Mouse (Mus musculus) kidney, embryonic 14.5 days (tissue): ENCODE results near the gene Khdrbs2. TPM values are rescaled to one million over a fixed set of nuclear protein-coding genes. Genes with fewer than 3 reads are reported as not detected.

Experiments used
- ATAC-seq: fragments of 200-750 bp; cut with Nextera tagmentation; 2 replicates; pipeline ENCODE4 v1.8.0; 2017; ENCODE audit warnings: moderate number of reproducible peaks, mild to moderate bottlenecking, moderate TSS enrichment, moderate library complexity; ENCODE audit not compliant: low FRiP score, low TSS enrichment
- H3K27ac ChIP-seq: fragments of 300-500 bp; sonication (generic); 2 replicates; pipeline ENCODE4 v1.5.1; 2014; ENCODE audit warnings: low read depth, mild to moderate bottlenecking, low read length, moderate library complexity, mixed read lengths
- H3K27me3 ChIP-seq: fragments of 300-500 bp; sonication (generic); 2 replicates; pipeline ENCODE4 v1.6.1; 2014; ENCODE audit warnings: mild to moderate bottlenecking, low read length; ENCODE audit not compliant: control insufficient read depth, insufficient read depth
- H3K36me3 ChIP-seq: fragments of 300-500 bp; sonication (generic); 2 replicates; pipeline ENCODE4 v1.6.1; 2014; ENCODE audit warnings: low read length, mixed read lengths; ENCODE audit not compliant: control insufficient read depth, insufficient read depth
- H3K4me1 ChIP-seq: fragments of 300-500 bp; sonication (generic); 2 replicates; pipeline ENCODE4 v1.6.1; 2014; ENCODE audit warnings: low read length, mixed read lengths; ENCODE audit not compliant: control insufficient read depth, insufficient read depth
- H3K4me2 ChIP-seq: fragments of 300-500 bp; sonication (generic); replicated peaks from 2 replicates; pipeline ENCODE4 v1.6.1; 2014; ENCODE audit warnings: low read depth, mild to moderate bottlenecking, low read length
- H3K4me3 ChIP-seq: fragments of 300-500 bp; sonication (generic); 2 replicates; pipeline ENCODE4 v1.5.1; 2014; ENCODE audit warnings: mild to moderate bottlenecking, low read length
- H3K9ac ChIP-seq: fragments of 300-500 bp; sonication (generic); 2 replicates; pipeline ENCODE4 v1.6.1; 2014; ENCODE audit warnings: low read depth, mild to moderate bottlenecking, low read length, moderate library complexity
- H3K9me3 ChIP-seq: fragments of 300-500 bp; sonication (generic); 2 replicates; pipeline ENCODE4 v1.6.1; 2016; ENCODE audit warnings: low read length; ENCODE audit not compliant: control insufficient read depth
- WGBS: fragments of 180-500 bp; shearing (Covaris S2); extraction: QIAGEN DNeasy Blood & Tissue Kit; methylation state at CpG from one replicate; pipeline ENCODE4 v1.1.7; 2014; 5-methylcytosine and 5-hydroxymethylcytosine counted together
- polyA plus RNA-seq: library from polyadenylated mRNA; unstranded; fragments of >200 nt; fragmentation: Nextera tagmentation; extraction: Ambion mirVana; gene quantifications from 2 replicates; pipeline ENCODE4 v1.2.1, GENCODE M21; 2014

Khdrbs2 gene
- polyA plus RNA-seq, 1 experiment from 2014 or later = 2.6 TPM

GRCm38 (mm10) chr1:32693806-32694205 lies 521.3 kb downstream of the Khdrbs2 start:
- no peaks in the 10 kb centered on the region for H3K9me3 ChIP-seq
- H3K27me3 ChIP-seq = no peaks in the 10 kb centered on the region
- no peak overlapping the region for H3K9ac ChIP-seq
- H3K4me3 ChIP-seq = no peak overlapping the region
- H3K36me3 ChIP-seq = no peaks in the 10 kb centered on the region
- H3K4me2 ChIP-seq = no peak overlapping the region
- no peak overlapping the region for H3K27ac ChIP-seq
- 85% methylated on average over 9 of the region's 9 CpGs for WGBS
- H3K4me1 ChIP-seq = no peaks in the 10 kb centered on the region
- no peak for ATAC-seq

- no peak for ATAC-seq
- Histone ChIP-seq H3K9me3 (no peaks in the 10 kb centered on the region), H3K36me3 (no peaks in the 10 kb centered on the region), H3K4me1 (no peaks in the 10 kb centered on the region), H3K27me3 (no peaks in the 10 kb centered on the region), H3K9ac (no peak overlapping the region), H3K27ac (no peak overlapping the region), H3K4me3 (no peak overlapping the region), H3K4me2 (no peak overlapping the region)
- 90% methylated on average over 4 of the region's 4 CpGs for WGBS
Measured at GRCm38 (mm10) chr1:32700132-32700531, 527.6 kb downstream of the Khdrbs2 start.

- H3K9me3 ChIP-seq = no peaks in the 10 kb centered on the region
- no peak overlapping the region for H3K4me3 ChIP-seq
- no peak for ATAC-seq
- H3K27me3 ChIP-seq = no peaks in the 10 kb centered on the region
- no peak overlapping the region for H3K9ac ChIP-seq
- H3K36me3 ChIP-seq = no peaks in the 10 kb centered on the region
- H3K4me2 ChIP-seq = no peak overlapping the region
- H3K4me1 ChIP-seq = no peaks in the 10 kb centered on the region
- no peak overlapping the region for H3K27ac ChIP-seq
- WGBS = 89% methylated on average over 3 of the region's 3 CpGs
Measured at GRCm38 (mm10) chr1:32701267-32701666, 528.8 kb downstream of the Khdrbs2 start.
